Mouse (Mus musculus) limb, embryonic 14.5 days (tissue): ENCODE results near the gene Grid2. TPM values are rescaled to one million over a fixed set of nuclear protein-coding genes. Genes with fewer than 3 reads are reported as not detected.

Source experiments
- ATAC-seq: fragments of 200-750 bp; cut with Nextera tagmentation; 2 replicates; pipeline ENCODE4 v1.8.0; 2017; ENCODE audit warnings: low read depth, moderate number of reproducible peaks, moderate TSS enrichment; ENCODE audit not compliant: low FRiP score
- DNase-seq: peaks from one replicate; pipeline ENCODE4 v3.0.0-alpha.2; 2015; ENCODE audit warnings: low spot score
- H3K27ac ChIP-seq: fragments of 300-500 bp; sonication (generic); replicated peaks from 2 replicates; pipeline ENCODE4 v1.5.1; 2014; ENCODE audit warnings: low read depth, mild to moderate bottlenecking, low read length, moderate library complexity, mixed read lengths
- H3K27me3 ChIP-seq: fragments of 300-500 bp; sonication (generic); 2 replicates; pipeline ENCODE4 v1.6.1; 2014; ENCODE audit warnings: low read length, mixed read lengths; ENCODE audit not compliant: control insufficient read depth, insufficient read depth
- H3K36me3 ChIP-seq: fragments of 300-500 bp; sonication (generic); 2 replicates; pipeline ENCODE4 v1.6.1; 2014; ENCODE audit warnings: mild to moderate bottlenecking, low read length, moderate library complexity, mixed read lengths; ENCODE audit not compliant: control insufficient read depth, insufficient read depth
- H3K4me1 ChIP-seq: fragments of 300-500 bp; sonication (generic); 2 replicates; pipeline ENCODE4 v1.6.1; 2014; ENCODE audit warnings: antibody characterized with exemption, low read length, mixed read lengths; ENCODE audit not compliant: control insufficient read depth, insufficient read depth
- H3K4me2 ChIP-seq: fragments of 300-500 bp; sonication (generic); replicated peaks from 2 replicates; pipeline ENCODE4 v1.6.1; 2014; ENCODE audit warnings: low read depth, mild to moderate bottlenecking, low read length, moderate library complexity; ENCODE audit not compliant: severe bottlenecking
- H3K4me3 ChIP-seq: fragments of 300-500 bp; sonication (generic); replicated peaks from 2 replicates; pipeline ENCODE4 v1.5.1; 2014; ENCODE audit warnings: low read length
- H3K9ac ChIP-seq: fragments of 300-500 bp; sonication (generic); 2 replicates; pipeline ENCODE4 v1.6.1; 2014; ENCODE audit warnings: mild to moderate bottlenecking, low read depth, low read length, moderate library complexity; ENCODE audit not compliant: severe bottlenecking
- H3K9me3 ChIP-seq: fragments of 300-500 bp; sonication (generic); 2 replicates; pipeline ENCODE4 v1.6.1; 2016; ENCODE audit warnings: low read length; ENCODE audit not compliant: control insufficient read depth
- POLR2A ChIP-seq: fragments of 200-500 bp; IDR thresholded peaks from 2 replicates; pipeline ENCODE4 v1.8.0; 2012; ENCODE audit warnings: inconsistent platforms, mild to moderate bottlenecking, moderate library complexity, borderline replicate concordance; ENCODE audit not compliant: insufficient read depth, insufficient read length; ENCODE audit errors: extremely low read depth
- WGBS: fragments of 180-500 bp; shearing (Covaris S2); extraction: QIAGEN DNeasy Blood & Tissue Kit; methylation state at CpG from one replicate; pipeline ENCODE4 v1.1.7; 2014; 5-methylcytosine and 5-hydroxymethylcytosine counted together
- polyA plus RNA-seq, 2 experiments: library from polyadenylated mRNA; depleted of rRNA in 1 of 2; stranded (reverse) in 1 of 2; unstranded in 1 of 2; fragments of >200 nt; fragmentation: Nextera tagmentation in 1 of 2; extraction: Ambion mirVana in 1 of 2; gene quantifications; 2 replicates each; pipeline versions ENCODE4 v1.2.1 to v1.2.3; 2012 to 2014

The Grid2 gene
- polyA plus RNA-seq, 2 experiments = 1.1 to 1.9 TPM

DNA sequence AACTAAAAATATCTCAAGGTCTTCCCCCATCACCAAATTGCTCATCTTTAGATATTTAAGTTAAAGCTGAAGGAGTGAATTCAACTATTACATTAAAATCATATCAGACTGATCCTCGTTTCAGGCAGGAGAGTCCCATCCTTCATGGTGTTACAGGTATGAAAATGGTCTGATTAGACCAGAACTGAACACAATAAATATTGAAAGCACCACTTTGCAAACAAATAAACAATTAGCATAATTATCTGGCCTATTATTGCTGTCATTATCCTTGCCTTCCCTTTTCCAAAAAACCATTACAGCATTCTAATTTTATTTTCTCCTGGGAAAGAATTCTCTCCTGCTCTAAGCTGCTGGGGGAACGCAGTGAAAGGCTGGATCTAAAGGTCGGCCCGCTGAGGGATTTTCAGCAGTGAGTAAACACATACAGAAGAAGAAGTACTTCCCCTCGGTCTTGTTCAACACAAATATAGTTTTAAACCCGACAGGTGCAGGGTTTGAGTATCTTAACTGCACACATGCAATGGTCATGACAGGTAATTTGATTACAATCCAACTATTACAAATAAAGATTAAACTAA is 622.2 kb downstream of the Grid2 start:
- Histone ChIP-seq H3K27me3 (no peaks in the 10 kb centered on the region), H3K4me2 (no peak overlapping the region), H3K27ac (no peak overlapping the region), H3K9me3 (no peaks in the 10 kb centered on the region), H3K36me3 (no peaks in the 10 kb centered on the region), H3K4me3 (no peak overlapping the region), H3K4me1 (no peaks in the 10 kb centered on the region), H3K9ac (no peak overlapping the region)
- 75% methylated on average over 6 of the region's 6 CpGs for WGBS
- no peak for DNase-seq
- no peak for TF ChIP-seq POLR2A
- ATAC-seq = no peak

DNA sequence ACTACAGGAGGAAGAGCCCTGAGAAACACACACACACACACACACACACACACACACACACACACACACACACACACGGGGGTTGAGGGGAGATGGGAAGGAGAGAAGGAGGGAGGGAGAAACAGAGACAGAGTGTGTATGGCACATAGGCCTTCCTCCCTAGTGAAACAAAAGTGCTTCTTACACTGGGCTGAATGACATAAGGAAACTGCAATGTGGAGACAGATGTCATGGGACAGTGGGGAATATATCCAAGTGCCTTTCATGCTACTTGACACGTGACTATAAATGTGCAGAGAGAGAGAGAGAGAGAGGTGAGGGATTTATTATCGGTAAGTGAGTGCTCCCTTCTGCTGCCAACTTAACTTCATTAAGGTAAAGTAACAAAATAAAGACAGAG is 639.0 kb downstream of the Grid2 start:
- no peak overlapping the region for H3K4me3 ChIP-seq
- WGBS = 46% methylated on average over 3 of the region's 3 CpGs
- H3K27me3 ChIP-seq = no peaks in the 10 kb centered on the region
- H3K9me3 ChIP-seq = no peaks in the 10 kb centered on the region
- no peaks in the 10 kb centered on the region for H3K4me1 ChIP-seq
- no peak overlapping the region for H3K9ac ChIP-seq
- ATAC-seq (no peak), DNase-seq (no peak)
- H3K36me3 ChIP-seq = no peaks in the 10 kb centered on the region
- no peak overlapping the region for H3K4me2 ChIP-seq
- H3K27ac ChIP-seq = no peak overlapping the region
- no peak for TF ChIP-seq POLR2A

GRCm38 (mm10) chr6:63898171-63898570 is 642.5 kb downstream of the Grid2 start:
- Histone ChIP-seq H3K4me1 (no peaks in the 10 kb centered on the region), H3K36me3 (no peaks in the 10 kb centered on the region), H3K4me3 (no peak overlapping the region), H3K4me2 (no peak overlapping the region), H3K9me3 (no peaks in the 10 kb centered on the region), H3K27me3 (no peaks in the 10 kb centered on the region), H3K9ac (no peak overlapping the region), H3K27ac (no peak overlapping the region)
- no peak for TF ChIP-seq POLR2A
- DNase-seq (no peak), ATAC-seq (no peak)
- 92% methylated on average over 2 of the region's 2 CpGs for WGBS

GRCm38 (mm10) chr6:63917035-63917570 is 661.4 kb downstream of the Grid2 start:
- no peaks in the 10 kb centered on the region for H3K9me3 ChIP-seq
- H3K4me3 ChIP-seq = no peak overlapping the region
- no peak overlapping the region for H3K4me2 ChIP-seq
- no peak for TF ChIP-seq POLR2A
- H3K27me3 ChIP-seq = no peaks in the 10 kb centered on the region
- no peak for DNase-seq
- 68% methylated on average over 6 of the region's 6 CpGs for WGBS
- H3K4me1 ChIP-seq = no peaks in the 10 kb centered on the region
- H3K9ac ChIP-seq = no peak overlapping the region
- ATAC-seq = no peak
- no peak overlapping the region for H3K27ac ChIP-seq
- H3K36me3 ChIP-seq = no peaks in the 10 kb centered on the region

DNA sequence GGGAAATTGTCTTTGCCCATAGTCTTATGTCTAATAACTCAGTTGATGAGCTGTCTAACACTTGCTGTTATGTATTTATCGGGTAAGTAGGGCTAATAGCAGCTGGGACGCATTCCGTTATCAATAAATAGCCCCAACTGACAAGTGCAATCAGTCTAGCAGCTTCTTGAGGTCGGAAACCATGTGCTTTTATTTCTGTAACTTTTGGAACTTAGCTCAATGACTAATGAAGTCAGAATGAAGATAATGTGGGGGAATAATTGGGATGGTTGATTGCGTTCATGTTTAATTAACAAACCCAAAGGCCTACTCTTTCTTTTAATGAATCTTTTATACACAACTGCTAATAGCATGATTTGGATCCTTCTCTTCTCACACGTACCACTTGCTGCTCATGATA is 666.3 kb downstream of the Grid2 start:
- no peak for ATAC-seq
- no peak overlapping the region for H3K4me3 ChIP-seq
- no peaks in the 10 kb centered on the region for H3K27me3 ChIP-seq

More for the DNA sequence above, 666.3 kb downstream of the Grid2 start:
- no peak for DNase-seq
- whole genome bisulfite sequencing = 88% methylated on average over 6 of the region's 6 CpGs
- no peak for TF ChIP-seq POLR2A
- no peaks in the 10 kb centered on the region for H3K4me1 ChIP-seq
- no peak overlapping the region for H3K4me2 ChIP-seq
- H3K9me3 ChIP-seq = no peaks in the 10 kb centered on the region
- H3K27ac ChIP-seq = no peak overlapping the region
- H3K36me3 ChIP-seq = no peaks in the 10 kb centered on the region
- no peak overlapping the region for H3K9ac ChIP-seq
